Mouse (Mus musculus) mesoderm, embryonic 11.5 days (tissue): Measurements from ENCODE around the gene Ccl24.
"Not testable (repeated sequence)": the region's sequence is repeated elsewhere in the genome, so short reads cannot be mapped to it uniquely, and the experiment has no call there.

ENCODE experiments used
- DNase-seq: peaks from one replicate; pipeline ENCODE4 v3.0.0-alpha.2; 2012; ENCODE audit warnings: low read depth, low spot score

The Ccl24 gene

GRCm38 (mm10) chr5:135573006-135573405, at the start of gene Ccl24:
TSS of gene Ccl24 (minus strand) at chr5:135573049.
- DNase-seq = no peak

- no peak for DNase-seq
Measured at GRCm38 (mm10) chr5:135621725-135622124, 48.9 kb upstream of the Ccl24 start.

DNA sequence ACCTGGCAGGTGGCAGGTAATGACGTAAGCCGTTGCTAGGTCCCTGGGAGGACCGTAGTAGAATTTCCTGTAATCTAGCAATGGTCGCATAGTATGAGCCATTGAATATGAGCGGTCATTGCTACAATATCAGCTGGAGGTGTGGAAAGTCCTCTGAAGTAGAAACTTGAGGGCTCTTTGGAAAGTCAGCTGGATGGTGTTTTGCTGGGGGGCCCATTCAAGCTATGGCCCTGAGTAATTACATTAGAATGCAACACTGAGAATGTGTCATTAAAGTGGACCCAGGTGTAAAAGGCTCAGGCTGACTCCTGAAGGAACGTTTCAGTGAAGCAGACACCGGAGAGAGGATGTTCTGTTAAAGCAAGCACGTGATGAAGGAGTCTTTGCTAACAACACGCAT, 47.7 kb upstream of the Ccl24 start:
- DNase-seq = no peak

DNA sequence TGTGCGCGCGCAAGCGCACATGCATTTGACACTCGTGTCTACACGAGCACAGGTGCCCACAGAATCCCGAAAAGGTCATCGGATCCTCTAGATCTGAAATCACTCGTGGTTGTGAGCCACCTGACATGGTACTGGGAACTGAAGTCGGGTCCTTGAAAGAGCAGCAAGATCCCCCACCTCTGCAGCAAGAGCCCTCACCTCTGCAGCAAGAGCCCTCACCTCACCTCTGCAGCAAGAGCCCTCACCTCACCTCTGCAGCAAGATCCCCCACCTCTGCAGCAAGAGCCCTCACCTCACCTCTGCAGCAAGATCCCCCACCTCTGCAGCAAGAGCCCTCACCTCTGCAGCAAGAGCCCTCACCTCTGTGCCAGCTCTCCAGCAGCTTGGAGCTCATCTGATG, 46.9 kb upstream of the Ccl24 start:
- DNase-seq = not testable (repeated sequence)

DNA sequence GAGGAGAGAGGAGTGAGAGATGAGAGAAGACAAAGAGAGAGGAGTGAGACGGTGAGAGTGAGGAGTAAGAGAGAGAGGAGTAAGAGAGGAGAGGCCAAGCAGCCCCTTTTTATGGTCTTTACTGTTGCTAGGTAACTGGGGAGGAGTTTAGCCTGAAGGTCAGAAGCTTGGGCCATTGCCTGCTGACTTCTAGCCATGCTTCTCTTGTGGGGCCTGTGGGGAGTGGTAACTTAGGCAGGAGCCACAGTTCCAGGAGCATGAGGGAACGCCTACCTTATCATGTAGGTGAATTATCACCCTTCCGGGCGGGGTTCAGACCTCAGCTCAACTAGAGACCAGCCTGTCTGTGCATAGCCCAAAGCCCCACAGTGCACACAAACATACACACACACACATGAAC, 36.9 kb upstream of the Ccl24 start:
- no peak for DNase-seq

DNA sequence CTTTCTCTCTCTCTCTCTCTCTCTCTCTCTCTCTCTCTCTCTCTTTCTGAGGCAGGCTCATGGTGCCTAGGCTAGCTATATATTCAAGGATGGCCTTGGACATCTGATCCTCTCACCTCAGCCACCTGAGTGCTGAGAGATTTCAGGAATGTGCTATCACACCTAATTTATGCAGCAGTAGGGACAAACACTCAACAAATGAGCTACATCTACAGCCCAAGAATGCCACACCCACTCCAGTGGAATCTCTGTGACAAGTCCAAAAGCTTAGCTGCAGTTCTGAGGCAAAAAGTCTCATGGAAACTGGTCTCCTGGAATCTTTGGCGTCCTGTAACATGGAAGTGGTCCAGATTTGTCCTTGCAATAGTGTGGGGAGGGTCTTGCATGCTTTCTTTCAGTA, 34.7 kb upstream of the Ccl24 start:
- DNase-seq = no peak

DNA sequence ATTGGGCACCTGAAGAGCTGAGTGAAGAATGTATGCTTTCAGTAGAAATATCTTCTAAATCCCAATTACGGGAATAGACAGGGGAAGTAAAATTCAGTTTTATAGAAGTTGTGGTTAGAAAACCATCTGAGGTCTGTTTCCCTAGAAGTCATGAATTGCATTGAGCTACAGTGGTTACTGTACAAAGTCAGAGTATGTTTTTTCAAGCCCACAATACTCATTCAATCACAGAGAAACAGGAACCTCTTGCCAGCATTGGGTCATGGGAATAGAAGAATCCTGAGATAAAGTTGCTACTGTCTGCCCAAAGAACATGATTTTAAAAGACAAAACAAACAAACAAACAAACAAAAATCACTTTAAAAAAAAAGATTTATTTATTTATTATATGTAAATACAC, 33.9 kb upstream of the Ccl24 start:
- not testable (repeated sequence) for DNase-seq

GRCm38 (mm10) chr5:135604643-135605042, 31.8 kb upstream of the Ccl24 start:
- DNase-seq = not testable (repeated sequence)

GRCm38 (mm10) chr5:135589996-135590784, 17.3 kb upstream of the Ccl24 start:
- no peak for DNase-seq

DNA sequence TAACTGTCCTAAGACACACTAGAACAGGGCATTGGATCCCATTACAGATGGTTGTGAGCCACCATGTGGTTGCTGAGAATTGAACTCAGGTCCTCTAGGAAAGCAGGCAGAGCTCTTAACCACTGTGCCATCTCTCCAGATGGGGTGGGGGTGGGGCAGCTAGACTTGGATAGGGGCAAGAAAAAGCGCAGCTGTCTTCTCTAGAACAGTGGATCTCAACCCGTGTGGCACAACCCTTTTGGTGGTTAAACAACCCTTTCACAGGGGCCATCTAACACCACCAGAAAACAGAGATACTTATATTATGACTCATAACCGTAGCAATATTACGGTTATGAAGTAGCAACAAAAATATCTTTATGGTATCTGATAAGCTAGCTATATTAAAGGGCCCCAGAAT, 14.9 kb upstream of the Ccl24 start:
- DNase-seq = no peak

GRCm38 (mm10) chr5:135585691-135586090, 12.8 kb upstream of the Ccl24 start:
- no peak for DNase-seq

- no peak for DNase-seq
Measured at GRCm38 (mm10) chr5:135582330-135582729, 9.5 kb upstream of the Ccl24 start.

DNA sequence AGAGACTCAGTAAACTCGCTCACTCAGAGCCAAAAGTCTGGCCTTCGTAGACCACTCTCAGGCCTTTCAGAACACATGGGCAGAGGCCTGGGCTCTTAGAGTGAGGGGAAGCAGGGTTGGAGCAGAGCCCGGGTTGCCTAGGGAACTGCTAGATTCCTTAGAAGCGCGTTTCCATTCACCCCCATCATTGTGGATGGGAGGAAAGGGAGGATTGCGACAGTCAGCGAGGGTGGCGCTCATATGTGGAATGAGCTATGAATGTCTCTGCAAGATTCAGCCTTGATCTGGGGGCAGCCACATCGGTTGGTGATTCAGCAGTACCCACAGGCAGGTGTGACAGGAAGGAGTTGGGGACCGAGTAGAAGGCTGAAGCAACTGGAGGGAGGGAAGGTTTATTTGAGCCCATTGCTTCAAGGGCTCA, 6.5 kb upstream of the Ccl24 start:
- DNase-seq = no peak

- DNase-seq = no peak
Measured at GRCm38 (mm10) chr5:135576055-135576454, 3.2 kb upstream of the Ccl24 start.

DNA sequence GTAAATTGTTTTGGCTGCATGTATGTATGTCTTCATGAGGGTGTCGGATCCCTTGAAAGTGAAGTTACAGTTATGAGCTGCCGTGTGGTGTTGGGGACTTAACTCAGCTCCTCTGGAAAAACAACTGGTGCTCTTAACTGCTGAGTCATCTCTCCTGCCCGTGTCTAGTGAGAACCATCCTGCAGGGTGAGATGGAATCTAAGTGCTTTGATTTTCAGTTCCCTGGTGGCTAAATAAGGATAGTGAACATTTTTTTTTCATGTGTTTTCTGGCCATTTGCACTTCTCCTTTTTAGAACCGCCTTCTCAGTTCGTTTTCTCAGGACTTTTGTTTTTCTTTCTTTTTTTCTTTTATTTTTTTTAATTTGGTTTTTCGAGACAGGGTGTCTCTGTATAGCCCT, 4.2 kb downstream of the Ccl24 start:
- DNase-seq = no peak

DNA sequence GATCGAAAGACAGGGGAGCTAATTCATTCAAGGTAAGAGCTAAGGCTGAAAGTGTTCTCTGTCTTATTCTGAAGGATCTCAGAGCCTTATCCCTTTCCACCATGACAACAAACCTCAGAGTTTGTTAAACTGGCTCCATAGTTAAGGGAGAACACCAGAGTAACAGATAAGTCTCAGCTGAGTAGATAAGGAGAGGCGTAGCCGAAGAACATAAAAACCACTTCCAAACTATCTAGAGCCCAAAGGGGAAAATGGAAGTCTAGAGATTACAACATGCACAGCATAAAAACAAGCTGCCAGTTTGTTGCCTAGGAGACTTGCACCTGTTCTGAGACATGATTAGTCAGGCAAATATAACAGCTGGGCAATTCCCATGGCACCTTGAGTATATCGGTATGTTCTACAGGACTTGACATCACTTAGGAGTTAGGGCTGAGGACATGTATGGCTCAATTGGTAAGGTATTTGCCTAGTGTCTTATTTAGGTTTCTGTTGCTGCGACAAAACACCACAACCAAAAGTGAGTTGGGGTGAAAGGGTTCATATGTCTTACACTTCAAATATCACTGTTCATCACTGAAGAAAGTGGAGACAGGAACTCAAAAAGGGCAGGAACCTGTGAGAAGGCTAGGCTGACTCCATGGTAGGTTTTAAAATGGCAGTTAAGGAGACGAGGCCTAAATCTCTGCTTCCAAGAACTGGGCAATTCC, 5.1 kb downstream of the Ccl24 start:
- DNase-seq = no peak

- no peak for DNase-seq
Measured at GRCm38 (mm10) chr5:135563469-135563868, 9.4 kb downstream of the Ccl24 start, which contains the start of gene Ccl26. TSS of gene Ccl26 (minus strand) at chr5:135563569.

- DNase-seq = no peak
Measured at GRCm38 (mm10) chr5:135557671-135558070, 15.2 kb downstream of the Ccl24 start.

DNA sequence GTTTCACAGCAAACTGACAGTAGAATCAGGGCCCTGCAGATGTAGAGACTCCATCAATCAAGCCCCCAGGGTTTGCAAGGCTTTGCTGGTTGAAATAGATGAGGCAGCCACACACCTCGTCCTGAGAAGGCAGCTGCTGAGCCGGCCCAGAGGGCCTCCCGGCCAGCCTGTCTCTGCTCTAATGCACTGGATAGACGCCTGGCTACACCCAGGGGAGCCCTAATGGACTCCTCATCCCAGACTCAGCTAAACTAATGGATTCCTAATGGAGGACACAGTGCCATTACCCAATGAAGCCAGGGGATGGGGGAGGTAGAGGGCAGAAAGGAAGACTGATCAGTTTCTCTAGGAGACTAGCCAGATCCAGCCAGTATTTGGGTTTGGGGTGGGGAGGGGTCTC, 15.8 kb downstream of the Ccl24 start:
- DNase-seq = peak; percentile 68

GRCm38 (mm10) chr5:135556259-135556658, 16.6 kb downstream of the Ccl24 start:
- no peak for DNase-seq

DNA sequence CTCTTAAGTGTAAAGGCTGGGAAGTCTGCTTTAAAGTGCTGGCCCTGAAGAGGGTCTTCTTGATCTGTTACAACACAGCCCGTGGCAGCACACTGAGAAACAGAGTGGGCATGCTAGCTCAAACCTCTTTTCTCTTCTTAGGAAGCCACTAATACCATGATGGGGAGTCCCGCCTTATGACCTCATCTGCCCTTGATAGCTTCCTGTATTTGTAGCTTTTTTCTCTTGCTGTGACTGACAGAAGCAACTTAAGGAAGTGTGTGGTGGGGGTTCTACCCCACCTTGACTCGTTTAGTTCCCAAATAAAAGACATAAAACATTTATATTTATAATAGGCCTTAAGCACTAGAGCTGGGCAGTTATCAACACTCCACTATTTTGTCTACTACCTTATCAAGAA, 21.3 kb downstream of the Ccl24 start:
- no peak for DNase-seq

GRCm38 (mm10) chr5:135550910-135551309, 21.9 kb downstream of the Ccl24 start:
- DNase-seq = no peak

GRCm38 (mm10) chr5:135547990-135548389, 24.9 kb downstream of the Ccl24 start:
- DNase-seq = no peak
